Mouse (Mus musculus) activated CD4-positive, CD25-positive, alpha-beta regulatory T cell, adult 9 weeks (primary cell): ENCODE data around the gene Rnf152. TPM values are rescaled to one million over a fixed set of nuclear protein-coding genes. Genes with fewer than 3 reads are reported as not detected.

Experiments
- polyA plus RNA-seq: library from polyadenylated mRNA; unstranded; fragments of 100-300 nt; shearing (Covaris generic); gene quantifications from one replicate; pipeline ENCODE4 v1.2.1, GENCODE M21; 2017

Rnf152 gene
- not detected for polyA plus RNA-seq

DNA sequence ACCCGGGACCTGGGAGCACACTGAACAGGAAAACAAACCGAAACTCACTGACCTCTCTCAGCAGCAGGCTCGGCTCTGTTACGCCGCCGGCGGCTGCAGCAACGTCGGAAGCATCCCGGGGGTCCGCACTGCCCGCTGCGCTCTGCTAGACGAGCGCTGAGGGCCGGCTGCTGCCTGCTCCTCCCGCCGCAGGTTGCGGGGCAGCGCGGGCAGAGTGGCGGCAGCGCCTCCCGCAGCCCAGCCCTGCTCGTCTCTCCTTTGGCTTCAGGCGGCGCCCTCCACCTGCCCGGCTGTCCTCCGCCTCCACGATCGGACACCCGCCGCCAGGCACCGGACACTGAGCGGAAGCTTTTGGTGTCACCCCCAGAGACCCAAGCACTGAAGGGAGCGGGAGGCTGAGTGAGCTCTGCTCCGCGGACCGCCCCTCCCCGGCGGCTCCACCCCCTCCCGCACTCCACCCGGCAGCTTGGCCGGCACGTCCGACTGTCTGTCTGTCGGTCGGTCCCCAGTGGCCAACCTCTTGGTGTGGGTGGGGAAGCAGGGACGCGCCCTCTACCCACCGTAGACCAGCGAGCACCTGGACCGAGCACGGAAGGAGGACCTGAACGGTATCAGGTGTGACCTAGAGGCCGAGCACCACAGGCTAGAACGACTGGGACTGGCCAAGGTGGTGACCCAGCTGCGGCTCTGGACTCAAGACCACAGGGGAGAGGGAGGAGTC lies at the start of gene Rnf152:
Gene Rnf152, minus strand, starts transcription at position 420 of the 721 bp plus-strand sequence.

